Mouse (Mus musculus) intestine, embryonic 16.5 days (tissue): ENCODE measurements around the gene Cdk4. TPM values are rescaled to one million over a fixed set of nuclear protein-coding genes. Genes with fewer than 3 reads are reported as not detected.

Source experiments
- ATAC-seq: fragments of 200-750 bp; cut with Nextera tagmentation; 2 replicates; pipeline ENCODE4 v1.8.0; 2017; ENCODE audit warnings: moderate TSS enrichment, moderate library complexity
- H3K27ac ChIP-seq: fragments of 300-500 bp; sonication (generic); 2 replicates; pipeline ENCODE4 v1.5.1; 2014; ENCODE audit warnings: mild to moderate bottlenecking, low read length
- H3K27me3 ChIP-seq: fragments of 300-500 bp; sonication (generic); replicated peaks from 2 replicates; pipeline ENCODE4 v1.6.1; 2014; ENCODE audit warnings: low read length, control low read depth, mixed read lengths; ENCODE audit not compliant: control insufficient read depth, insufficient read depth
- H3K36me3 ChIP-seq: fragments of 300-500 bp; sonication (generic); 2 replicates; pipeline ENCODE4 v1.6.1; 2014; ENCODE audit warnings: low read length, control low read depth; ENCODE audit not compliant: control insufficient read depth, insufficient read depth
- H3K4me1 ChIP-seq: fragments of 300-500 bp; sonication (generic); 2 replicates; pipeline ENCODE4 v1.6.1; 2014; ENCODE audit warnings: low read length, control low read depth, mixed read lengths; ENCODE audit not compliant: control insufficient read depth, insufficient read depth
- H3K4me2 ChIP-seq: fragments of 300-500 bp; sonication (generic); 2 replicates; pipeline ENCODE4 v1.6.1; 2014; ENCODE audit warnings: low read depth, low read length, control low read depth
- H3K4me3 ChIP-seq: fragments of 300-500 bp; sonication (generic); 2 replicates; pipeline ENCODE4 v1.5.1; 2014; ENCODE audit warnings: mild to moderate bottlenecking, low read length
- H3K9ac ChIP-seq: fragments of 300-500 bp; sonication (generic); 2 replicates; pipeline ENCODE4 v1.6.1; 2014; ENCODE audit warnings: low read depth, low read length
- H3K9me3 ChIP-seq: fragments of 300-500 bp; sonication (generic); 2 replicates; pipeline ENCODE4 v1.6.1; 2016; ENCODE audit warnings: low read length, control low read depth; ENCODE audit not compliant: control insufficient read depth
- WGBS: fragments of 180-500 bp; shearing (Covaris S2); extraction: QIAGEN DNeasy Blood & Tissue Kit; methylation state at CpG from one replicate; pipeline ENCODE4 v1.1.7; 2014; 5-methylcytosine and 5-hydroxymethylcytosine counted together
- polyA plus RNA-seq: library from polyadenylated mRNA; unstranded; fragments of >200 nt; fragmentation: Nextera tagmentation; extraction: Ambion mirVana; gene quantifications from 2 replicates; pipeline ENCODE4 v1.2.1, GENCODE M21; 2015

Cdk4 gene
- polyA plus RNA-seq, 1 experiment from 2014 or later, result 1,595 TPM

GRCm38 (mm10) chr10:127103631-127104030 lies 40.3 kb downstream of the Cdk4 start:
- no peaks in the 10 kb centered on the region for H3K36me3 ChIP-seq
- no peaks in the 10 kb centered on the region for H3K27me3 ChIP-seq
- no peak overlapping the region for H3K4me2 ChIP-seq
- H3K9ac ChIP-seq, result no peak overlapping the region
- ATAC-seq, result no peak
- WGBS, result 54% methylated on average over 7 of the region's 7 CpGs
- H3K4me1 ChIP-seq, result no peaks in the 10 kb centered on the region
- no peak overlapping the region for H3K27ac ChIP-seq
- no peak overlapping the region for H3K4me3 ChIP-seq
- H3K9me3 ChIP-seq, result no peaks in the 10 kb centered on the region

GRCm38 (mm10) chr10:127107563-127108261 lies 44.4 kb downstream of the Cdk4 start:
- ATAC-seq, result no peak
- Histone ChIP-seq H3K4me3 (no peak overlapping the region), H3K36me3 (0 out of 2 replicates have a peak, but pooled peaks cover 3% of the 10 kb centered on the region), H3K27ac (no peak overlapping the region), H3K4me2 (no peak overlapping the region), H3K9ac (no peak overlapping the region), H3K4me1 (no peaks in the 10 kb centered on the region), H3K9me3 (no peaks in the 10 kb centered on the region), H3K27me3 (no peaks in the 10 kb centered on the region)
- whole genome bisulfite sequencing, result 87% methylated on average over 16 of the region's 16 CpGs

- no peaks in the 10 kb centered on the region for H3K4me1 ChIP-seq
- no peak overlapping the region for H3K4me3 ChIP-seq
- H3K27ac ChIP-seq, result no peak overlapping the region
- 87% methylated on average over 3 of the region's 3 CpGs for WGBS
- no peak for ATAC-seq
- H3K36me3 ChIP-seq, result 0 out of 2 replicates have a peak, but pooled peaks cover 3% of the 10 kb centered on the region
- no peak overlapping the region for H3K4me2 ChIP-seq
- no peaks in the 10 kb centered on the region for H3K27me3 ChIP-seq
- H3K9me3 ChIP-seq, result no peaks in the 10 kb centered on the region
- H3K9ac ChIP-seq, result no peak overlapping the region
Measured at GRCm38 (mm10) chr10:127108262-127108583, 44.9 kb downstream of the Cdk4 start.

GRCm38 (mm10) chr10:127111001-127111887 lies 47.9 kb downstream of the Cdk4 start:
- 87% methylated on average over 15 of the region's 15 CpGs for WGBS
- no peak overlapping the region for H3K9ac ChIP-seq
- H3K4me3 ChIP-seq, result no peak overlapping the region
- H3K36me3 ChIP-seq, result peaks cover 3% of the 10 kb centered on the region; the same call in 1 of the 2 replicates
- H3K9me3 ChIP-seq, result no peaks in the 10 kb centered on the region
- H3K4me2 ChIP-seq, result no peak overlapping the region
- peak; percentile 71; the same call in 1 of the 2 replicates for ATAC-seq
- no peak overlapping the region for H3K27ac ChIP-seq
- H3K4me1 ChIP-seq, result no peaks in the 10 kb centered on the region
- no peaks in the 10 kb centered on the region for H3K27me3 ChIP-seq

- H3K4me3 ChIP-seq, result no peak overlapping the region
- no peaks in the 10 kb centered on the region for H3K9me3 ChIP-seq
- WGBS, result 92% methylated on average over 11 of the region's 11 CpGs
- no peaks in the 10 kb centered on the region for H3K27me3 ChIP-seq
- H3K4me1 ChIP-seq, result no peaks in the 10 kb centered on the region
- no peak overlapping the region for H3K27ac ChIP-seq
- H3K4me2 ChIP-seq, result no peak overlapping the region
- ATAC-seq, result no peak
- peaks cover 12% of the 10 kb centered on the region for H3K36me3 ChIP-seq
- no peak overlapping the region for H3K9ac ChIP-seq
Measured at GRCm38 (mm10) chr10:127114408-127114807, 51.1 kb downstream of the Cdk4 start.

- no peak overlapping the region for H3K4me2 ChIP-seq
- H3K9me3 ChIP-seq, result no peaks in the 10 kb centered on the region
- no peak for ATAC-seq
- no peak overlapping the region for H3K9ac ChIP-seq
- H3K36me3 ChIP-seq, result peaks cover 12% of the 10 kb centered on the region
- 81% methylated on average over 2 of the region's 2 CpGs for WGBS
- no peaks in the 10 kb centered on the region for H3K27me3 ChIP-seq
- no peak overlapping the region for H3K4me3 ChIP-seq
- peaks cover 2% of the 10 kb centered on the region for H3K4me1 ChIP-seq
- no peak overlapping the region for H3K27ac ChIP-seq
Measured at GRCm38 (mm10) chr10:127115068-127115467, 51.7 kb downstream of the Cdk4 start.

Other genes starting within 250 kb of the Cdk4 start
- 14.8 and 15.3 TPM in 2 replicates for gene Atp23, start 162.2 kb upstream of the Cdk4 start, polyA plus RNA-seq
- 41.2 and 44.0 TPM in 2 replicates for gene Ctdsp2, start 84.8 kb upstream of the Cdk4 start, polyA plus RNA-seq
- gene Avil, start 62.8 kb upstream of the Cdk4 start, polyA plus RNA-seq, result 0.21 and 0.28 TPM in 2 replicates
- 85.7 and 100 TPM in 2 replicates for gene Tsfm, start 32.7 kb upstream of the Cdk4 start, polyA plus RNA-seq
- 42.4 and 48.3 TPM in 2 replicates for gene Mettl1, start 22.1 kb upstream of the Cdk4 start, polyA plus RNA-seq
- 0.49 and 0.61 TPM in 2 replicates for gene Eef1akmt3, start 22.0 kb upstream of the Cdk4 start, polyA plus RNA-seq
- gene Cyp27b1, start 15.3 kb upstream of the Cdk4 start, polyA plus RNA-seq, result 0.05 and 0.11 TPM in 2 replicates
- 0.40 and 0.50 TPM in 2 replicates for gene March9, start 3.4 kb upstream of the Cdk4 start, polyA plus RNA-seq
- 189 and 206 TPM in 2 replicates for gene Tspan31, start 6.7 kb downstream of the Cdk4 start, polyA plus RNA-seq
- 0.05 and 0.21 TPM in 2 replicates for gene Agap2, start 11.8 kb downstream of the Cdk4 start, polyA plus RNA-seq
- gene Os9, start 57.6 kb downstream of the Cdk4 start, polyA plus RNA-seq, result 110 and 116 TPM in 2 replicates
- gene B4galnt1, start 101.7 kb downstream of the Cdk4 start, polyA plus RNA-seq, result 65.6 and 66.7 TPM in 2 replicates
- gene Slc26a10, start 117.1 kb downstream of the Cdk4 start, polyA plus RNA-seq, result 1.0 and 1.1 TPM in 2 replicates
- gene Arhgef25, start 126.5 kb downstream of the Cdk4 start, polyA plus RNA-seq, result 44.7 and 46.3 TPM in 2 replicates
- gene Dtx3, start 132.2 kb downstream of the Cdk4 start, polyA plus RNA-seq, result 54.4 and 56.9 TPM in 2 replicates
- 40.3 and 44.5 TPM in 2 replicates for gene Pip4k2c, start 148.1 kb downstream of the Cdk4 start, polyA plus RNA-seq
- gene Kif5a, start 199.8 kb downstream of the Cdk4 start, polyA plus RNA-seq, result 5.2 and 5.3 TPM in 2 replicates
- gene Dctn2, start 202.8 kb downstream of the Cdk4 start, polyA plus RNA-seq, result 162 and 170 TPM in 2 replicates
- 9.9 and 11.1 TPM in 2 replicates for gene Mbd6, start 225.5 kb downstream of the Cdk4 start, polyA plus RNA-seq
- 96.8 and 108 TPM in 2 replicates for gene Mars, start 248.3 kb downstream of the Cdk4 start, polyA plus RNA-seq